Mouse (Mus musculus) lung, postnatal 0 days (tissue): ENCODE measurements around the gene Rprd2. TPM values are rescaled to one million over a fixed set of nuclear protein-coding genes. Genes with fewer than 3 reads are reported as not detected.
A peak's percentile ranks its signal among the peaks of the same experiment; 100 is the strongest.

Experiments
- ATAC-seq: fragments of 200-750 bp; cut with Nextera tagmentation; 2 replicates; pipeline ENCODE4 v1.8.0; 2017; ENCODE audit warnings: moderate library complexity
- DNase-seq: peaks from one replicate; pipeline ENCODE4 v3.0.0-alpha.2; 2016; ENCODE audit warnings: low spot score
- H3K27ac ChIP-seq: fragments of 300-500 bp; sonication (generic); 2 replicates; pipeline ENCODE4 v1.5.1; 2014; ENCODE audit warnings: antibody characterized with exemption, mild to moderate bottlenecking, low read length, mixed read lengths
- H3K27me3 ChIP-seq: fragments of 300-500 bp; sonication (generic); replicated peaks from 2 replicates; pipeline ENCODE4 v1.6.1; 2014; ENCODE audit warnings: low read length, mixed read lengths; ENCODE audit not compliant: insufficient read depth
- H3K36me3 ChIP-seq: fragments of 300-500 bp; sonication (generic); 2 replicates; pipeline ENCODE4 v1.6.1; 2014; ENCODE audit warnings: low read length, mixed read lengths; ENCODE audit not compliant: insufficient read depth
- H3K4me1 ChIP-seq: fragments of 300-500 bp; sonication (generic); 2 replicates; pipeline ENCODE4 v1.6.1; 2014; ENCODE audit warnings: antibody characterized with exemption, low read depth, low read length, mixed read lengths; ENCODE audit not compliant: insufficient read depth
- H3K4me2 ChIP-seq: fragments of 300-500 bp; sonication (generic); replicated peaks from 2 replicates; pipeline ENCODE4 v1.6.1; 2014; ENCODE audit warnings: low read depth, mild to moderate bottlenecking, low read length, moderate library complexity, mixed read lengths
- H3K4me3 ChIP-seq: fragments of 300-500 bp; sonication (generic); 2 replicates; pipeline ENCODE4 v1.5.1; 2014; ENCODE audit warnings: low read depth, low read length
- H3K9ac ChIP-seq: fragments of 300-500 bp; sonication (generic); replicated peaks from 2 replicates; pipeline ENCODE4 v1.6.1; 2014; ENCODE audit warnings: low read depth, mild to moderate bottlenecking
- H3K9me3 ChIP-seq: fragments of 300-500 bp; sonication (generic); 2 replicates; pipeline ENCODE4 v1.6.1; 2016; ENCODE audit warnings: low read length, mixed read lengths
- CTCF ChIP-seq: IDR thresholded peaks from 2 replicates; pipeline ENCODE4 v1.5.1; 2016; ENCODE audit warnings: antibody characterized with exemption, mild to moderate bottlenecking
- EP300 ChIP-seq: IDR thresholded peaks from 2 replicates; pipeline ENCODE4 v1.6.1; 2016; ENCODE audit warnings: antibody characterized with exemption, mild to moderate bottlenecking, control low read depth
- WGBS: fragments of 180-500 bp; shearing (Covaris S2); extraction: QIAGEN DNeasy Blood & Tissue Kit; methylation state at CpG from one replicate; pipeline ENCODE4 v1.1.7; 2014; 5-methylcytosine and 5-hydroxymethylcytosine counted together
- polyA plus RNA-seq: library from polyadenylated mRNA; unstranded; fragments of >200 nt; fragmentation: Nextera tagmentation; extraction: Ambion mirVana; gene quantifications from 2 replicates; pipeline ENCODE4 v1.2.1, GENCODE M21; 2015

Gene Rprd2
- polyA plus RNA-seq, 1 experiment from 2014 or later: 14.0 TPM

DNA sequence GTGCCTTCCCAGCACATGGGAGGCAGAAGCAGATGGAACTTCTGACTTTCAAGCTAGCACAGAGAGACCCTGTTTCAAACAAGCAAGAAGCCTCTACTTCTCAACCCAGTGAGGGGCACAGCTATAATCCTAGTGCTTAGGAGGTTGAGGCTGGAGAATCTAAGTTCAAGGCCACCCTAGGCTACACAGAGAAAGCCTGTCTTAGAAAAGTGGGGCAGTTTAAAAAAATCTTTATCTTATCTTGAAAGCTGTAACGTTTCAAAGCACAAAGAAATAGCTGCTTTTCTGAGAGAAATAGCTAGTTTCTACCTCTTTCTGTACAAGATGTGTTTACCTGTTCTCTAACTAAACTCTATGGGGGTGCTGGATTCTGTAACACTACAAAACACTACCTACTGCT is 12.0 kb downstream of the Rprd2 start:
- 47% methylated on average over 1 of the region's 1 CpGs for WGBS
- no peak for TF ChIP-seq EP300
- no peak for TF ChIP-seq CTCF
- Histone ChIP-seq H3K4me3 (no peak overlapping the region), H3K9me3 (no peaks in the 10 kb centered on the region), H3K27ac (no peak overlapping the region), H3K27me3 (no peaks in the 10 kb centered on the region), H3K36me3 (peaks cover 4% of the 10 kb centered on the region; the same call in 1 of the 2 replicates), H3K4me1 (no peaks in the 10 kb centered on the region), H3K9ac (no peak overlapping the region), H3K4me2 (no peak overlapping the region)
- DNase-seq (no peak), ATAC-seq (no peak)

DNA sequence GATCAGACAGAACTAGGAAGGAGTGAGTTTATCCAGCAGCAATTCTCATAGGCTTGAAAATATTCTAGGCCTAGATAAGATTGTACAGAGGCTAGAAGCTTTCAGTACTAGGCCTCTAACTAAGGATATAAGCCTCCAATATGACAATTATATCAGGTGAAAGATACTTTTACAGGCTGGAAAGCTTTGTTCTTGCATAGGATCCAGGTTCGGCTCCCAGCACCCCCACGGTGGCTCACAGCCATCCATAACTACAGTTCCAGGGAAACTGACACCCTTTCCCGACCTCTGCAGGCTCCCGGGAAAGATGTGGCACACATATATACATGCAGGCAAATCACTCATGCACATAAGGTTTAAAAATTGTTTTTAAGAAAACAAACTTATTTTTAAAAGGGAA is 14.8 kb downstream of the Rprd2 start:
- H3K27me3 ChIP-seq: no peaks in the 10 kb centered on the region
- DNase-seq (no peak), ATAC-seq (no peak)
- H3K4me1 ChIP-seq: no peaks in the 10 kb centered on the region
- H3K36me3 ChIP-seq: peaks cover 4% of the 10 kb centered on the region; the same call in 1 of the 2 replicates
- no peak overlapping the region for H3K9ac ChIP-seq
- TF ChIP-seq CTCF (no peak), EP300 (no peak)
- H3K27ac ChIP-seq: no peak overlapping the region
- WGBS: 98% methylated on average over 4 of the region's 4 CpGs
- no peak overlapping the region for H3K4me3 ChIP-seq
- H3K9me3 ChIP-seq: no peaks in the 10 kb centered on the region
- H3K4me2 ChIP-seq: no peak overlapping the region

DNA sequence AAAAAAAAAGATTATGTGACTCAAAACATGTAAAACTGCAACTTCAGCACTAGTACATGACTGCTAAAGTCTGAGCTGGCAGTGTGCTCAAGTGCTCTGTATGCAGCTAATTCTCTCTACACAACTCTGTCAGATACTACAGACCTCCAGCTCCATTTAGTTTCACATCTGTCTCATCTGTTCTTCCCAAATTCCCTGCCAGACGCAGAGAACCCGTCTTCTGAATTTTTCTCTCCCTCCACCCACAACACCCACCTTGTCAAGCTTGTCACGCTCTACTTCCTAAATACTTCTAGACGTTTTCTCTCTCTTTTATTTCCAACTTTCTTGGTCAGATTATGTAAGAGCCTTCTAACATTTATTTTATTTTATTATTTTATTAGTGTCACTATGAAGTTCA is 19.9 kb downstream of the Rprd2 start:
- DNase-seq: no peak
- WGBS: 71% methylated on average over 4 of the region's 4 CpGs
- Histone ChIP-seq H3K9me3 (no peaks in the 10 kb centered on the region), H3K27me3 (no peaks in the 10 kb centered on the region), H3K4me2 (no peak overlapping the region), H3K36me3 (no peaks in the 10 kb centered on the region), H3K4me1 (no peaks in the 10 kb centered on the region), H3K27ac (no peak overlapping the region), H3K4me3 (no peak overlapping the region), H3K9ac (no peak overlapping the region)
- ATAC-seq: no peak
- TF ChIP-seq EP300 (no peak), CTCF (no peak)

DNA sequence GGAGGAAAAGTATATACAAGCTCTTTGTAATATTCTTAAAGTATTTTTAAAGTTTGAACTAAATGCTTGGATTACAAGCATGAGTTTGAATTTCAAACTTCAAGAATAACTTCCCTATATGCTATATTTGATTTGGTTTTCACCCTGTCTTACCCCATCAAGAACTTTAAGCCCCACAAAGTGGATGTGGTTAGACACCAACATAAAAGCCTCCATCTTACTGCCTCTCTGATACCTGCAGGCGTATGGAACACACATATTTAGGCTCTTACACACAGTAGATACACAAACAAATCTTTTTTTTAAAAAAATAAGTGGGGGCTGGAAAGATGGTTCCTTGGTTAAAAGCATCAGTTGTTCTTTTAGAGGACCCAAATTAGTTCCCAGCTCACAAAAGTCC is 24.4 kb downstream of the Rprd2 start:
- H3K27me3 ChIP-seq: no peaks in the 10 kb centered on the region
- DNase-seq (no peak), ATAC-seq (no peak)
- H3K4me1 ChIP-seq: 0 out of 2 replicates have a peak, but pooled peaks cover 2% of the 10 kb centered on the region
- no peak overlapping the region for H3K27ac ChIP-seq
- H3K4me2 ChIP-seq: no peak overlapping the region
- 83% methylated on average over 1 of the region's 1 CpGs for WGBS
- TF ChIP-seq CTCF (no peak), EP300 (no peak)
- no peaks in the 10 kb centered on the region for H3K36me3 ChIP-seq
- no peak overlapping the region for H3K4me3 ChIP-seq
- H3K9ac ChIP-seq: no peak overlapping the region
- H3K9me3 ChIP-seq: no peaks in the 10 kb centered on the region

DNA sequence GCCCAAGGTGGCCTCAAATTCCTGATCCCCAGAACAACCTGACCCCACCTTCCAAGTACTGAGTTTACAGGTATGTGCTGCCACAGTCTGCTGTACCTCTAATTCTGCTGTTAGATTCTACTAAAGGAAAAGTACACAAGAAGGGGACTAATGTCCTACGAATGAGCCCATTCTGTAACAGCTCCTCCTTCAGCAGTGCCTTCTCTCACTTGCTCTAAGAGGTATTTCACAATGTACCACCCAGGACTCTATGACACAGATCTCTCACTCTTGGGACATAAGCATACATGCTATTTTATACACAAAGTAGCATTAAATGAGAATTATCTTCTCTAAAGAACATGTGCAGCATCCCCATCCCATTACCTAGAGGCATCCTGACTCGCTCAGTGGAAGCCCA is 25.0 kb downstream of the Rprd2 start:
- TF ChIP-seq CTCF (no peak), EP300 (no peak)
- WGBS: 72% methylated on average over 2 of the region's 2 CpGs
- DNase-seq: peak; percentile 76
- 0 out of 2 replicates have a peak, but pooled peaks cover 2% of the 10 kb centered on the region for H3K4me1 ChIP-seq
- H3K4me2 ChIP-seq: no peak overlapping the region
- no peaks in the 10 kb centered on the region for H3K27me3 ChIP-seq
- no peaks in the 10 kb centered on the region for H3K9me3 ChIP-seq
- ATAC-seq: peak; percentile 70
- no peak overlapping the region for H3K27ac ChIP-seq
- no peak overlapping the region for H3K9ac ChIP-seq
- no peak overlapping the region for H3K4me3 ChIP-seq
- H3K36me3 ChIP-seq: no peaks in the 10 kb centered on the region

DNA sequence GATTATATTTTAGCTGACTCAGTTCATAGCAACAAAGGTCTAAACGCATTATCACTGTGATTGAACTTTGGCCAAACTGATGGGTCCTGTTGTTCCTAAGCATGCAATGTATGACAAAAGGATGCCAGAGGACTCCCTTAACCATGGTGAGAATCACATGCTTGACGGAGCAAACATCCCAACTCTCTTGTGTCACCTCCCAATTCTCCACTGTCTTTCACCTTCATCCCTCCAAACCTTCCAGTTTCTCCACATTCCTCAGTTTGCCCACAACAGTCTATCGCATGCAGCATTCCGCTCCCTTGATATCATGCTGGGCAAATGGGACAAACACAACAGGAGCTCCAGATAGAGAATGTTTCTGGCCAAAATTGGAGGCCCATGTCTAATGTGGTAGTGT is 33.2 kb downstream of the Rprd2 start:
- H3K36me3 ChIP-seq: peaks cover 32% of the 10 kb centered on the region

DNA sequence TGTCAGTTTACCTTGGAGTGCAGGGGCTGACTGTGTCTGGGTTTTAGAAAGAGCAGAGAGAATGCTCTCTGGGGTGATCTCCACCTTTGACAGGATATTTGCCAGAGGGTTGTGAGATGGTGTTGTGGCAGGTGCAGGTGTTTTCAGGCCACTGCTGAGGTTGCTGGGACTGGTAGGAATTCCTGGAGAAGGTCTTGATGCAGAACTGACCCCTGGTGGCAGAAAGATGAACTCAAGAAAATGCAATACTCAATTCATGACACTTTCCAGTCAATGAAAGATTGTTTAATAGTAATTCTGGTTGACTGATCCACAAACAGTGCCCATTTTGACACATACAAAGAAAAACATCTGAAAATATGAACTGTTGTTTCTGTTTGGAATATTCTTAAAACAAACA is 46.7 kb downstream of the Rprd2 start:
- TF ChIP-seq CTCF: peak; percentile 77
- TF ChIP-seq EP300: no peak
- Histone ChIP-seq H3K4me1 (no peaks in the 10 kb centered on the region), H3K4me3 (no peak overlapping the region), H3K27ac (no peak overlapping the region), H3K27me3 (no peaks in the 10 kb centered on the region), H3K4me2 (no peak overlapping the region), H3K9ac (no peak overlapping the region), H3K9me3 (no peaks in the 10 kb centered on the region), H3K36me3 (peaks cover 9% of the 10 kb centered on the region)
- no peak for ATAC-seq
- peak; percentile 70 for DNase-seq

More for the DNA sequence above, 33.2 kb downstream of the Rprd2 start:
- Histone ChIP-seq H3K9me3 (no peaks in the 10 kb centered on the region), H3K4me3 (no peak overlapping the region), H3K27ac (no peak overlapping the region), H3K27me3 (no peaks in the 10 kb centered on the region), H3K9ac (no peak overlapping the region), H3K4me2 (no peak overlapping the region), H3K4me1 (no peaks in the 10 kb centered on the region)
- DNase-seq (no peak), ATAC-seq (no peak)
- TF ChIP-seq EP300: no peak
- no peak for TF ChIP-seq CTCF
- WGBS: 89% methylated on average over 4 of the region's 4 CpGs
